Mouse (Mus musculus): ENCODE results near the gene Cenpa.
"Not testable (repeated sequence)": the region's sequence is repeated elsewhere in the genome, so short reads cannot be mapped to it uniquely, and the experiment has no call there.

GRCm38 (mm10) chr5:30701373-30701772, 34.8 kb downstream of the Cenpa start:
- not testable (repeated sequence) for TF ChIP-seq CTCF (IDR thresholded peaks at IDR 0.05; ENCODE audit: borderline replicate concordance, control insufficient read depth, extremely low read depth, insufficient read depth, low read length, poor library complexity); POLR2A (IDR thresholded peaks at IDR 0.05; ENCODE audit: control insufficient read depth, extremely low read depth, insufficient read depth, low read length, poor library complexity)

Data from thymus, adult 2 months (tissue).